Mouse (Mus musculus): Measurements from ENCODE around the gene Gm45717. TPM values are rescaled to one million over a fixed set of nuclear protein-coding genes. Genes with fewer than 3 reads are reported as not detected.

Gene Gm45717
- polyA plus RNA-seq, 1 experiment = not detected

- TF ChIP-seq GATA1 (IDR thresholded peaks at IDR 0.05; ENCODE audit: low read length) = no peak
Observed at GRCm38 (mm10) chr7:140927181-140927580, 28.6 kb downstream of the Gm45717 start.

- no peak for TF ChIP-seq GATA1 (IDR thresholded peaks at IDR 0.05; ENCODE audit: low read length)
Observed at GRCm38 (mm10) chr7:140923070-140923775, 32.5 kb downstream of the Gm45717 start.

- no peak for TF ChIP-seq GATA1 (IDR thresholded peaks at IDR 0.05; ENCODE audit: low read length)
Observed at GRCm38 (mm10) chr7:140922398-140923069, 33.2 kb downstream of the Gm45717 start.

DNA sequence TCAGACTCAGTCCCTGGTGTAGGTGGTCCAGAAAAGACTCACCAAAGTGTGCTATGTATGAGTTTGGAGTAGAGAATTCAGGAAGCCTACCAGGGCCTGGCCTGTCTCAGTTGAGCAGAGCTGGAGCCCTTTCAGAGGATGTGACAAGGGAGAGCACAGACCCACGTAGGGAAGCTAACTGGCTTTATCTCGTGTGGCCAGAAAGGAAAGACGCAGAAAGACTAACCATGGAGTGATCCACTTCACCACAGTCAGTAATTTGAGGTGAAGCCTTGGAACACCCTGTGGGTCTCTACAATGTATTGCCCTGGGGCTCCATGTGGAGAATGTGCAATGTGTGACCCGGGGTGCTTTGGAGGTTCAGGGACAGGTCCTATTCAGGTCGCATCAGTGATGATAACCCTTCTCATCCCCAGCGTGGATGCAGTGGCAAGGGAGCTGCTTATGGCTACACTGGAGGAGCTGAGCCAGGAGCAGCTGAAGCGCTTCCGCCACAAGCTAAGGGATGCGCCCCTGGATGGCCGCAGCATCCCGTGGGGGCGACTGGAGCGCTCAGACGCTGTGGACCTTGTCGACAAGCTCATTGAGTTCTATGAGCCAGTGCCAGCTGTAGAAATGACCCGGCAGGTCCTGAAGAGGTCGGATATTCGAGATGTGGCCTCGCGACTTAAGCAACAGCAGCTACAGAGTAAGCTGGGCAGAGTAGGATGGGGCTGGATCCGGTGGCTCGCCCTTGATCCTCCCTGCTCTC is 34.3 kb downstream of the Gm45717 start:
- no peak for TF ChIP-seq GATA1 (IDR thresholded peaks at IDR 0.05; ENCODE audit: low read length)

DNA sequence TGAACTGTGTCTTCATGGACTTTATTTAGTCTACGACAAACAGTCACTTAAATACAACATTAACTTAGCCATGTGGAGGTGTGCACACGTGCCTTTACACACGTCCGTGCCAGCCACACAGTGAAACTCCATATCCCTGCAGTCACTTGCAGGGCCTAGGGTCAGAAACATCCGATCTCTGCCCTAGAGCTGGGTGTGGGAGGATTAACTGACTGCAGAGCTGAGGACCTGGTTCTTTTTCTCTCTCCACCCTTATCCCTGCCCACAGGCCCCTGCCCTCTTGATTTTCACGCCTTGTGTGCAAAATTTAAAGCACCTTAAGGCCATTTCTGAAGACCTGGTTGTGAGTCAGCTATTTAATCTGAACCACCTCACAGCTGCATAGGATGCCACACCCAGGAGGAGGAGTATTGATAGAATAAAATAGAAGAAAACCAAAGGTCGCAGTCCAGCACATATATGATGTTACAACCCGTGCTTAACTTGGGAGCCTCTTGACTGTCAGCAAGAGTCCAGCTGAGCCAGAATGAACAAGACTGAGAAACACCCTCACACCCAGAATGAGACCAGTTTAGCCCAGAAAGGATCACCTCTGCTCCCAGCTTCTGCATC is 35.2 kb downstream of the Gm45717 start, which contains the start of gene Nlrp6:
Gene Nlrp6 (plus strand): TSS at position 485 of the 612 bp plus-strand sequence.
- no peak for TF ChIP-seq GATA1 (IDR thresholded peaks at IDR 0.05; ENCODE audit: low read length)

DNA sequence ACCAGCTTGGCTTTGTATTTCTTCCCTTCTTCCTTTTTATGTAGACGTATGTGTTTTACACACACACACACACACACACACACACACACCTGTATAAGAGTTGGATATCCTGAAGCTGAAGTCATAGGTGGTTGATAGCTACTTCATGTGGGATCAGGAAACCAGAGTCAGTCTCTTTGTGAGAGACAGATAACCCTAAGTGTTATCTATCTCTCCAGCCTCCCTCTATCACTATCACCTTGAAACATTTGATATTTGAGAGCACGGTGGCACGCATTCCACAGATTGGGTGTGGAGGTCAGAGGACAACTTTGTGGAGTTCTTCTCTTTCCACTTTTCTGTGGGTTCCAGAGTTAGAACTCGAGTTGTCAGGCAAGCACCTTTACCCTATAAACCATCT is 35.8 kb downstream of the Gm45717 start:
- TF ChIP-seq GATA1 (IDR thresholded peaks at IDR 0.05; ENCODE audit: low read length) = peak; percentile 52

- TF ChIP-seq GATA1 (IDR thresholded peaks at IDR 0.05; ENCODE audit: low read length) = no peak
Observed at GRCm38 (mm10) chr7:140914031-140914690, 41.6 kb downstream of the Gm45717 start.

DNA sequence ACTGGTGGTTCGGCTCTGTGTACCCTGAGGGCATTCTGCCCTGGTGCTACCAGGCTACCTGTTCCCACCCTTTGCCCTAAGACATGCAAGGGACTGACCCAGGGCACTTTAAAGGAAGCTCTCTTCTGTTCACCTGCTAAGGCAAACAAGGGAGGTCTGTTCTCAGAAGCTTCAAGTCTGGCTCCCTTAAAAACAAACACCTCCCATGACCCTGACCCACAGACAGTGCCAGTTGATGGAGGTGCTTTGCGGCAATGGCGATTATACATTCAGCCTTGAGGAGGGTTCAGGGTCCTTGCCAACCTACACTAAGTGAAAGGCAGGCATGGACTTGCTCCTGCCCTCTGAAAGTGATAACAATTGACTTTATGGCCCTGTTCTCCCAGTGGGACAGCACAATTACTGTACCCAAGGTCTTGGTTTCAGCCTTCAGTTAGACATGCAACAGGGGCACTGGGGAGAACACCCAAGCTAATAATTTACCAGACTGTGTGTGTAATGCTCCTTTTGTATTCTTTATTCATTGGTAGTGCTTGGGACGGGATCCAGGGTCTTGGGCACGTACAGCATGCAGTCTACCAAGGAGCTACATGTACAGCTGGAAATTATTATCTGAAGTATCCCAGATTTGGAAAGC is 42.8 kb downstream of the Gm45717 start:
- TF ChIP-seq GATA1 (IDR thresholded peaks at IDR 0.05; ENCODE audit: low read length) = no peak

DNA sequence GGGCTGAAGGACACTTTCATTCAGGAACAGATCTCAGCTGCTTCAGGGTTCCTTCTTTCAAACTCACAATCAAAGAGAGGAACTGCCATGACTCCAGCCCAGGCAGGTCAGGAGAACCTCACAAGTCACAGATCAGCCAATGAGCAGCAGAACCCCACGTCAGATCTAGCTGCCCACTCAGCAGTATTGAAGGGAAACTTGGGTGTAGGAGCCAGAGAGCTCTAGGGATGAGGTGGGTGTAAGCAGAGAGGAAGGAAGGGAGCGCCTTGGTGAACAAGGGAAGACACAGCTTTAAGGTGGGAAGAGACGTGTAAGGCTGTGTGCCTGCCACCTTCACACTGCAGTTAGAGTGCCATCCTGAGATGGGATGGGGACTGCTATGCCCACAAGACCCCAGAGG is 43.4 kb downstream of the Gm45717 start:
- no peak for TF ChIP-seq GATA1 (IDR thresholded peaks at IDR 0.05; ENCODE audit: low read length)

- no peak for TF ChIP-seq GATA1 (IDR thresholded peaks at IDR 0.05; ENCODE audit: low read length)
Observed at GRCm38 (mm10) chr7:140908634-140909107, 47.1 kb downstream of the Gm45717 start.

- no peak for TF ChIP-seq GATA1 (IDR thresholded peaks at IDR 0.05; ENCODE audit: low read length)
Observed at GRCm38 (mm10) chr7:140908181-140908580, 47.6 kb downstream of the Gm45717 start.

GRCm38 (mm10) chr7:140907697-140908096 is 48.0 kb downstream of the Gm45717 start:
- TF ChIP-seq GATA1 (IDR thresholded peaks at IDR 0.05; ENCODE audit: low read length) = no peak

DNA sequence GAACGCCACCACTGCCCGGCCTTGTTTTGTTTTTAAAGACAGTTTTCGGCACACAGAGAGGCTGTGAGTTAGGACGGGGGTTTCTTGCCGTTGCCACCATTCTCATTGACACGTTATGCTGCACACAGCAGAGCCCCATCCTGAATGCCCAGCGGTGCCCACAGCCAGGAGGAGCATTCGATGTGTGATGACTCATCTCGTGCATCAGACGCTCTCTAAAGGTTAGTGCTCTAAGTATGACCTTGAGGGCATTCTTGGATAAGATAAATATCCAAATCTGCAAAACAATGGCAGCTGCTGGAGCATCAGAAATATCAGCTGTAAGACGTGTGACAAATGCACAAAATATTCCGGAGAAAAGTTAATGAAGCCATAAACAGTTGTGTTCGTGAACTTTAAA is 48.6 kb downstream of the Gm45717 start:
- TF ChIP-seq GATA1 (IDR thresholded peaks at IDR 0.05; ENCODE audit: low read length) = no peak

- no peak for TF ChIP-seq GATA1 (IDR thresholded peaks at IDR 0.05; ENCODE audit: low read length)
Observed at GRCm38 (mm10) chr7:140905642-140906081, 50.1 kb downstream of the Gm45717 start.

GRCm38 (mm10) chr7:140903212-140903611 is 52.5 kb downstream of the Gm45717 start:
- no peak for TF ChIP-seq GATA1 (IDR thresholded peaks at IDR 0.05; ENCODE audit: low read length)

All from G1E-ER4 (cell line).